Mouse (Mus musculus) midbrain, embryonic 14.5 days (tissue): ENCODE results near the gene Camk2b. TPM values are rescaled to one million over a fixed set of nuclear protein-coding genes. Genes with fewer than 3 reads are reported as not detected.

ENCODE experiments used
- ATAC-seq: fragments of 200-750 bp; cut with Nextera tagmentation; 2 replicates; pipeline ENCODE4 v1.8.0; 2017; ENCODE audit warnings: moderate number of reproducible peaks, moderate library complexity; ENCODE audit not compliant: low FRiP score, low TSS enrichment
- DNase-seq: peaks from one replicate; pipeline ENCODE4 v3.0.0-alpha.2; 2015
- H3K27ac ChIP-seq: fragments of 300-500 bp; sonication (generic); replicated peaks from 2 replicates; pipeline ENCODE4 v1.5.1; 2014; ENCODE audit warnings: mild to moderate bottlenecking, low read depth, low read length, moderate library complexity
- H3K27me3 ChIP-seq: fragments of 300-500 bp; sonication (generic); 2 replicates; pipeline ENCODE4 v1.6.1; 2014; ENCODE audit warnings: low read length, control low read depth, mixed read lengths; ENCODE audit not compliant: control insufficient read depth, insufficient read depth
- H3K36me3 ChIP-seq: fragments of 300-500 bp; sonication (generic); 2 replicates; pipeline ENCODE4 v1.6.1; 2014; ENCODE audit warnings: low read length, control low read depth; ENCODE audit not compliant: control insufficient read depth, insufficient read depth
- H3K4me1 ChIP-seq: fragments of 300-500 bp; sonication (generic); 2 replicates; pipeline ENCODE4 v1.6.1; 2014; ENCODE audit warnings: mild to moderate bottlenecking, antibody characterized with exemption, low read length, control low read depth; ENCODE audit not compliant: control insufficient read depth, insufficient read depth
- H3K4me2 ChIP-seq: fragments of 300-500 bp; sonication (generic); 2 replicates; pipeline ENCODE4 v1.6.1; 2014; ENCODE audit warnings: mild to moderate bottlenecking, low read length, moderate library complexity
- H3K4me3 ChIP-seq: fragments of 300-500 bp; sonication (generic); replicated peaks from 2 replicates; pipeline ENCODE4 v1.5.1; 2014; ENCODE audit warnings: low read depth, low read length
- H3K9ac ChIP-seq: fragments of 300-500 bp; sonication (generic); replicated peaks from 2 replicates; pipeline ENCODE4 v1.6.1; 2014; ENCODE audit warnings: mild to moderate bottlenecking, low read length, moderate library complexity
- H3K9me3 ChIP-seq: fragments of 300-500 bp; sonication (generic); 2 replicates; pipeline ENCODE4 v1.6.1; 2016; ENCODE audit warnings: low read length, control low read depth, mixed read lengths; ENCODE audit not compliant: control insufficient read depth
- WGBS: fragments of 180-500 bp; shearing (Covaris S2); extraction: QIAGEN DNeasy Blood & Tissue Kit; methylation state at CpG from one replicate; pipeline ENCODE4 v1.1.7; 2014; 5-methylcytosine and 5-hydroxymethylcytosine counted together
- polyA plus RNA-seq: library from polyadenylated mRNA; unstranded; fragments of >200 nt; fragmentation: Nextera tagmentation; extraction: Ambion mirVana; gene quantifications from 2 replicates; pipeline ENCODE4 v1.2.1, GENCODE M21; 2014

Camk2b gene
- polyA plus RNA-seq, 1 experiment from 2014 or later: 85.6 TPM

- no peak for DNase-seq
- no peak overlapping the region for H3K4me3 ChIP-seq
- 82% methylated on average over 5 of the region's 5 CpGs for WGBS
- no peaks in the 10 kb centered on the region for H3K9me3 ChIP-seq
- H3K9ac ChIP-seq: no peak overlapping the region
- no peaks in the 10 kb centered on the region for H3K27me3 ChIP-seq
- ATAC-seq: no peak
- no peak overlapping the region for H3K27ac ChIP-seq
- peaks cover 13% of the 10 kb centered on the region for H3K4me1 ChIP-seq
- no peaks in the 10 kb centered on the region for H3K36me3 ChIP-seq
- H3K4me2 ChIP-seq: peak overlapping the region; percentile 88; the same call in 1 of the 2 replicates
These were observed 111.7 kb downstream of the Camk2b start for GRCm38 (mm10) chr11:5954435-5954834.

GRCm38 (mm10) chr11:5953130-5953765, 112.9 kb downstream of the Camk2b start:
- H3K9ac ChIP-seq: no peak overlapping the region
- ATAC-seq: no peak
- no peak overlapping the region for H3K4me3 ChIP-seq

GRCm38 (mm10) chr11:5952501-5952900, 113.7 kb downstream of the Camk2b start:
- DNase-seq (no peak), ATAC-seq (no peak)
- Histone ChIP-seq H3K4me2 (no peak overlapping the region), H3K4me1 (peaks cover 13% of the 10 kb centered on the region), H3K9ac (no peak overlapping the region), H3K36me3 (no peaks in the 10 kb centered on the region), H3K27ac (no peak overlapping the region), H3K27me3 (no peaks in the 10 kb centered on the region), H3K9me3 (no peaks in the 10 kb centered on the region), H3K4me3 (no peak overlapping the region)
- WGBS: 92% methylated on average over 5 of the region's 5 CpGs

More at GRCm38 (mm10) chr11:5953130-5953765, 112.9 kb downstream of the Camk2b start:
- WGBS: 31% methylated on average over 8 of the region's 8 CpGs
- no peak overlapping the region for H3K4me2 ChIP-seq
- peak; percentile 73 for DNase-seq
- H3K9me3 ChIP-seq: no peaks in the 10 kb centered on the region
- no peak overlapping the region for H3K27ac ChIP-seq
- no peaks in the 10 kb centered on the region for H3K27me3 ChIP-seq
- peaks cover 13% of the 10 kb centered on the region for H3K4me1 ChIP-seq
- H3K36me3 ChIP-seq: no peaks in the 10 kb centered on the region

- no peaks in the 10 kb centered on the region for H3K36me3 ChIP-seq
- no peak within 1 kb of the TSS for H3K9ac ChIP-seq
- DNase-seq (peak; percentile 25), ATAC-seq (no peak)
- no peaks in the 10 kb centered on the region for H3K27me3 ChIP-seq
- no peak within 1 kb of the TSS for H3K4me2 ChIP-seq
- WGBS: 51% methylated on average over 8 of the region's 8 CpGs
- H3K9me3 ChIP-seq: no peaks in the 10 kb centered on the region
- no peak within 1 kb of the TSS for H3K27ac ChIP-seq
- H3K4me1 ChIP-seq: peaks cover under 1% of the 10 kb centered on the region; the same call in 1 of the 2 replicates
- H3K4me3 ChIP-seq: no peak within 1 kb of the TSS
These were observed 116.4 kb downstream of the Camk2b start, which contains the start of gene Gck for GRCm38 (mm10) chr11:5949586-5950352. Gene Gck, minus strand, starts transcription at chr11:5950081.

GRCm38 (mm10) chr11:5948546-5949250, 117.5 kb downstream of the Camk2b start:
- Histone ChIP-seq H3K9me3 (no peaks in the 10 kb centered on the region), H3K27me3 (no peaks in the 10 kb centered on the region), H3K4me1 (no peaks in the 10 kb centered on the region; the same call in 1 of the 2 replicates), H3K4me3 (no peak overlapping the region), H3K4me2 (no peak overlapping the region), H3K36me3 (no peaks in the 10 kb centered on the region), H3K27ac (no peak overlapping the region), H3K9ac (no peak overlapping the region)
- DNase-seq (no peak), ATAC-seq (no peak)
- 65% methylated on average over 10 of the region's 10 CpGs for WGBS

- H3K4me1 ChIP-seq: no peaks in the 10 kb centered on the region; the same call in 1 of the 2 replicates
- ATAC-seq (no peak), DNase-seq (no peak)
- no peak overlapping the region for H3K27ac ChIP-seq
- no peaks in the 10 kb centered on the region for H3K9me3 ChIP-seq
- H3K36me3 ChIP-seq: no peaks in the 10 kb centered on the region
- H3K4me3 ChIP-seq: no peak overlapping the region
- no peak overlapping the region for H3K4me2 ChIP-seq
- H3K27me3 ChIP-seq: no peaks in the 10 kb centered on the region
- 72% methylated on average over 4 of the region's 4 CpGs for WGBS
- no peak overlapping the region for H3K9ac ChIP-seq
These were observed 118.4 kb downstream of the Camk2b start for GRCm38 (mm10) chr11:5947796-5948195.

GRCm38 (mm10) chr11:5945096-5945495, 121.1 kb downstream of the Camk2b start:
- WGBS: 79% methylated on average over 2 of the region's 2 CpGs
- no peak overlapping the region for H3K4me2 ChIP-seq
- H3K27me3 ChIP-seq: no peaks in the 10 kb centered on the region
- H3K9me3 ChIP-seq: no peaks in the 10 kb centered on the region
- H3K27ac ChIP-seq: no peak overlapping the region
- H3K9ac ChIP-seq: no peak overlapping the region
- H3K4me1 ChIP-seq: no peaks in the 10 kb centered on the region; the same call in 1 of the 2 replicates
- H3K4me3 ChIP-seq: no peak overlapping the region
- H3K36me3 ChIP-seq: no peaks in the 10 kb centered on the region
- ATAC-seq (no peak), DNase-seq (no peak)

- ATAC-seq (no peak), DNase-seq (no peak)
- no peak overlapping the region for H3K27ac ChIP-seq
- 67% methylated on average over 6 of the region's 6 CpGs for WGBS
- no peaks in the 10 kb centered on the region for H3K4me1 ChIP-seq
- H3K36me3 ChIP-seq: no peaks in the 10 kb centered on the region
- H3K4me2 ChIP-seq: no peak overlapping the region
- H3K9ac ChIP-seq: no peak overlapping the region
- H3K4me3 ChIP-seq: no peak overlapping the region
- H3K27me3 ChIP-seq: no peaks in the 10 kb centered on the region
- H3K9me3 ChIP-seq: no peaks in the 10 kb centered on the region
These were observed 123.2 kb downstream of the Camk2b start for GRCm38 (mm10) chr11:5942966-5943365.
